Mouse (Mus musculus) retina, adult 2 months (tissue): ENCODE measurements around the gene Vmn1r27.

Source experiments
- DNase-seq: peaks from one replicate; pipeline ENCODE4 v3.0.0-alpha.2; 2012; ENCODE audit warnings: low read depth, low spot score

The Vmn1r27 gene

DNA sequence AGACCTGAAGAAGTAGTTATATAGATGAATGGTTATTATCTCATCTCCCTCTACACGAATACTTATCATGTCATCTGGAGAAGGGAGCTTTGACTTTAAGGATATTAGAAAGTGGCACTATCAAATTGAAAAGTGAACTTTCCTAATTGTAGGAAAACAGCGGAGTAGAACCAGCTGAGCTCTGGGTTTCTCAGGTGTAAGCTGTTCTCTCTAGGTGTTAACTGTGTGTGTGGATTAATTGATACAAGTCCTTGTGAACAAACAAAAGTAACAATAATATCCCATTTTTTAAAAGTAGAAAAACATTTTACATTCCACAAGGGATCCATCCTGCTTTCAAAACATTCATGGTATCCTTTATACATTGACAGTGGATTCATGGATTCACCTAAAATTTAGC is at the start of gene Vmn1r27:
Vmn1r27 (minus strand) TSS at position 101 of the 400 bp plus-strand sequence.
- DNase-seq = no peak

DNA sequence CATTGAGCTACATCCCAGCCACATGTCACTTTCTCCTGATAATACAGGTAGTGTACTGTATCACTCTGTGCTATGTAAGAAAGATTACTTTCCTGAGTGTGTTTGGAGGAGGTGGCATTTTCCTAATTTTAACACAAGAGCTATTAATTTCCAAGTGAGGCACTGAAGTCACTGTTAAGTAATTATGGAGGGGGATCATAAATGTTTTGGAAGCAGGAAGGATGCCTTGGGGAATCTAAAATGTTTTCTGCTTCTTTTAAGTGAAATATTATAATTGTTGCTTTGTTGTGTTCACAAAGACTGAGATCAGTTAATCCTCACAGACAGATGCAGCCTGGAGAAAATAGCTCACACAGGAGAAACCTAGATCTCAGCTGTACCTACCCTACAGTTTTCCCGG is 43.1 kb upstream of the Vmn1r27 start, which contains the start of gene Vmn1r28:
Vmn1r28 (plus strand) TSS at position 301 of the 400 bp plus-strand sequence.
- no peak for DNase-seq

DNA sequence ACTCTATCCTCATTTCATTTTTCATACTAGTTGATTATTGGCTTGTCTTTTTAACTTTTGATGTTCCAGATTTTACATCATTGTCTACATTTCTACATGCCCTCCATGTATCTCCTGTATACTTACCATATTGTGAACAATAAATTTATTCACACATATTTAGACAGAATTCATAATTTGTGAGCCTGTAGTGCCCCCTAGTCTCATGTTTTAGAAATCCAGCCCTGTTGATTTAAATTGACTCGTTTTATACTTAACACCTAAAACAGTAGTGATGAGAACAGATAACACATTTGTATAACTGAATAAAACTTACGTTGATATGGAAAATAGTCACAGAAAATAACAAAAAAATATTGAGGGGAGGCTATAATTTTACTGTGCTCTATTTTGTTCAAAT is 2.5 kb downstream of the Vmn1r27 start:
- DNase-seq = no peak
